Mouse (Mus musculus) ES-Bruce4 (cell line): ENCODE measurements around the gene Fam92b. TPM values are rescaled to one million over a fixed set of nuclear protein-coding genes. Genes with fewer than 3 reads are reported as not detected.
A peak's percentile ranks its signal among the peaks of the same experiment; 100 is the strongest.

ENCODE experiments used
- H3K27ac ChIP-seq: 2 replicates; pipeline ENCODE4 v1.5.1; 2012; ENCODE audit warnings: low read length, inconsistent platforms; ENCODE audit not compliant: insufficient read depth
- H3K27me3 ChIP-seq: 2 replicates; pipeline ENCODE4 v1.6.1; 2012; ENCODE audit warnings: mild to moderate bottlenecking, low read length, inconsistent platforms; ENCODE audit not compliant: control insufficient read depth, poor library complexity, insufficient read depth, severe bottlenecking
- H3K36me3 ChIP-seq: 2 replicates; pipeline ENCODE4 v1.6.1; 2012; ENCODE audit warnings: inconsistent platforms, mild to moderate bottlenecking, low read length, moderate library complexity; ENCODE audit not compliant: control insufficient read depth, poor library complexity, insufficient read depth, severe bottlenecking
- H3K4me1 ChIP-seq: one replicate; pipeline ENCODE4 v1.8.1; 2011; ENCODE audit warnings: low read length; ENCODE audit not compliant: control insufficient read depth, insufficient read depth
- H3K4me3 ChIP-seq: 2 replicates; pipeline ENCODE4 v1.5.1; 2011; ENCODE audit warnings: low read depth, mild to moderate bottlenecking, low read length
- H3K9ac ChIP-seq: 2 replicates; pipeline ENCODE4 v1.6.1; 2012; ENCODE audit warnings: low read depth, mild to moderate bottlenecking, inconsistent platforms; ENCODE audit not compliant: poor library complexity, severe bottlenecking
- H3K9me3 ChIP-seq: replicated peaks from 2 replicates; pipeline ENCODE4 v1.6.1; 2012; ENCODE audit warnings: mild to moderate bottlenecking, low read length, inconsistent platforms; ENCODE audit not compliant: control insufficient read depth, poor library complexity, insufficient read depth, severe bottlenecking
- CTCF ChIP-seq: IDR thresholded peaks from one replicate; pipeline ENCODE4 v1.8.1; 2011; ENCODE audit warnings: low read depth, low read length
- EP300 ChIP-seq: IDR thresholded peaks from 2 replicates; pipeline ENCODE4 v1.6.1; 2011; ENCODE audit warnings: low read depth, low read length; ENCODE audit not compliant: insufficient read depth
- POLR2A ChIP-seq: IDR thresholded peaks from one replicate; pipeline ENCODE4 v1.8.1; 2011; ENCODE audit warnings: low read length; ENCODE audit not compliant: insufficient read depth
- polyA plus RNA-seq: library from polyadenylated mRNA; stranded (reverse); fragments of >200 nt; gene quantifications from 2 replicates; pipeline ENCODE4 v1.2.4, GENCODE M21; 2011; ENCODE audit warnings: low read depth; ENCODE audit not compliant: missing spikeins, insufficient read depth, insufficient read length

The Fam92b gene
- polyA plus RNA-seq, 1 experiment: not detected

DNA sequence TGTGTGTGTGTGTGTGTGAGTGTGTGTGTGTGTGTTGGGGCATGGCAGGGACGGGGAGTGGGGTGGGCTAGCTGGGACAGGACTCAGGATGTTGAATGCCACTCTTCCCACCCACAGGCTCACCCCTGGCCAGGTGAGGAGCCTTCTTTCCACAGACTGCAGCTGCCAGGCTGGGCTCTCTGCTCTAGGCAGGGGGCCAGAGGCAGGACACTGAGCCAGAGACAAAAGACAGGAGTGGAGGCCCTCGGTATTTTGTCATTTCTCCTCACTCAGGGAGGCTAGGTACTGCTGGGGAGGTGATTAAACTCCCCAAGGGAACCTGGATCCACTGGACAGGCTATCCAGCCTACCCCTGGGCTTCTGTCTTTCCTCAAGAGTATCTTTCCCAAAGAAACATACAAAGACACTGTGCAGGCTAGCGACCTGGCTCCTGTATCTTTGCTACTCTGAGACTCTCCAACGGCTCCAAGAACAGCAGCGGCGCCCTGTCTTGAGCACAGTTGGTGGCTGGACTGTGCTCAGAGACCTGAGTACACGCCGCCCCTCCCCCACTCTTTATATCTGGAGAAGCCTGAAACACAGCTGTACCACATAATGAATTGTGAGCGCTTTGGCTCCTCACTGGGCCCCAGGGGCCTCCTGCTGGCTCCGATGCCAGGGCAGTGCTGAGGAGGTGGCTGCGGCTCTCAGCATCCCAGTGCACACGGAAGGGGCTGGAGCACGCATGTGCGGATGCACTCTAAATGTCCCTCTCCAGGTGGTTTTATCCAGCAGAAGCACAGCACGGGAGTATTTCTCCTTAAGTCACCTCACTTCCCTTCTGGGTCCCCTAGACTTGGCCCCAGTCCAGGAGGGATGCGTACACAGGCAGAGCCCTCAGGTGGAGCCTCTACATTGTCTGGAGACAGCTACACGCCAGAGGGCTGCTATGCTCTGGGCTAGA, 7.9 kb upstream of the Fam92b start:
- no peak overlapping the region for H3K4me3 ChIP-seq
- H3K27me3 ChIP-seq: no peaks in the 10 kb centered on the region
- TF ChIP-seq POLR2A: no peak
- TF ChIP-seq EP300: no peak
- no peak for TF ChIP-seq CTCF
- no peaks in the 10 kb centered on the region for H3K4me1 ChIP-seq
- H3K9me3 ChIP-seq: no peaks in the 10 kb centered on the region
- no peak overlapping the region for H3K9ac ChIP-seq
- H3K27ac ChIP-seq: no peak overlapping the region
- no peaks in the 10 kb centered on the region for H3K36me3 ChIP-seq

DNA sequence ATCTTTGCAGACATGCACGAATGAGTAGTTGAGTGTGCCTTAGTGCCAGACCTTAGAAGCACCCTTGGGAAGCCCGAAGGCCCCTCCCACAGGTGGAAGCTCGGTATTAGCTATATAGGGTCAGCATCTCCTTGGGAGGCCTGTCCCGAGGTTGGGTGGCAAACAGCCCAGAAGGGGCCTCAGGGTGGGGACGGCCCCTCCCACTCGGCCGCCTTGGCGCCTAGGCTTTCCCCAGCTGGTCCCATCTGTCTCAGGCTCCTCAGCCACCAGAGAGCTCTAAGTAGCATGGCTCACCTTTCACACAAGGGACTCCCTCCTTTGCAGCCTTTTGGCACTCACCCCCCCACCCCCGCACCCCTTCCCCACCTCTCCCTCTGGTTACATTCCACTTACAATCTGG, 7.1 kb upstream of the Fam92b start:
- H3K9me3 ChIP-seq: no peaks in the 10 kb centered on the region
- H3K27ac ChIP-seq: no peak overlapping the region
- no peaks in the 10 kb centered on the region for H3K27me3 ChIP-seq
- H3K36me3 ChIP-seq: no peaks in the 10 kb centered on the region
- no peaks in the 10 kb centered on the region for H3K4me1 ChIP-seq
- H3K9ac ChIP-seq: no peak overlapping the region
- no peak overlapping the region for H3K4me3 ChIP-seq
- TF ChIP-seq CTCF (no peak), EP300 (no peak), POLR2A (no peak)

DNA sequence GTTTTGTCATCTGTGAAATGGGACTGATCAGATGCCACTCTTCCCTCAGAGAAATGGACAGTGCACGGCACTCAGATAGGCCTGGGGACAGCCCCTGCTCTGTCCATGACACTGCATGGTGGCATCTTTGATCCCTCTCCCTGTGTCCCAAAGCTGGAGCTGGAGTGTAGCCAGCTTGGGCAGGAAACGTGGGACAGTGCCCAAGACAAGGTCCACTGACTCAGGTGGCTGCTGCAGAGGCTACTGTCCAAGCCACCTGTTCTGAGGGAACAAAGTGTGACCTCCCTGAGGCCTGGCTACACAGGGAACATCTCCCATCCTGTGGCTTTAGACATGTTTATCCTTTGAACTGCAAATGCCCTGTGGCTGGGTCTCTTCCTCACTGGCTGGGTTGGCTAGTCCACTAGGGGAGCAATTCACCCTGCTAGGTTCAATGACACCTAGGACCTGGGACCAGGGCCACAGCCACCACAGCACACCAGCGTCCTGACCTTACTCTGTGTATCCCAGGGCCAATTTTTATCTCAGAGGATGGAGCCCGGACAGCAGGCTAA, 4.7 kb upstream of the Fam92b start:
- Histone ChIP-seq H3K9ac (no peak overlapping the region), H3K27ac (no peak overlapping the region), H3K4me1 (peaks cover 2% of the 10 kb centered on the region), H3K4me3 (no peak overlapping the region), H3K9me3 (no peaks in the 10 kb centered on the region), H3K36me3 (no peaks in the 10 kb centered on the region), H3K27me3 (no peaks in the 10 kb centered on the region)
- TF ChIP-seq POLR2A (no peak), EP300 (no peak), CTCF (no peak)

DNA sequence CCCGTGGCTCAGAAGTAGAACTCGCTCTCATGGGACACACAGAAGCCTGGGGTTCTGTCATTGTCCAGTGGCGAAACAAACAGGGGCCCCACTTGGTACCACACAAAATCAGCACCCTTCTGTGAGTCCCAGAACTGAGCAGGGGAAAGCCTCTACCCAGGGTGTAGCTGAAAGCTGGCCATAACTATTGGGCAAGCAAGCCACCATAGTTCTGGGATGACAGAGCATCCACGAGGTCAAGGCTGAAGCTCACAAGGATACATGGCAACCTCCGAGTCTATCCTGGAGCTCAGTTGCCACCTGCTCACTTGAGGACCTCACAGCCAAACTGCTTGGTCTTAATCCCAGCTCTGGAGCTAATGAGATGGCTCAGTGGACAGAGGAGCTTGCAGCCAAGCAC, 4.0 kb upstream of the Fam92b start:
- no peak overlapping the region for H3K4me3 ChIP-seq
- peaks cover 3% of the 10 kb centered on the region for H3K4me1 ChIP-seq
- TF ChIP-seq EP300 (no peak), CTCF (no peak), POLR2A (no peak)
- no peak overlapping the region for H3K27ac ChIP-seq
- H3K9me3 ChIP-seq: no peaks in the 10 kb centered on the region
- H3K9ac ChIP-seq: no peak overlapping the region
- no peaks in the 10 kb centered on the region for H3K27me3 ChIP-seq
- H3K36me3 ChIP-seq: no peaks in the 10 kb centered on the region

DNA sequence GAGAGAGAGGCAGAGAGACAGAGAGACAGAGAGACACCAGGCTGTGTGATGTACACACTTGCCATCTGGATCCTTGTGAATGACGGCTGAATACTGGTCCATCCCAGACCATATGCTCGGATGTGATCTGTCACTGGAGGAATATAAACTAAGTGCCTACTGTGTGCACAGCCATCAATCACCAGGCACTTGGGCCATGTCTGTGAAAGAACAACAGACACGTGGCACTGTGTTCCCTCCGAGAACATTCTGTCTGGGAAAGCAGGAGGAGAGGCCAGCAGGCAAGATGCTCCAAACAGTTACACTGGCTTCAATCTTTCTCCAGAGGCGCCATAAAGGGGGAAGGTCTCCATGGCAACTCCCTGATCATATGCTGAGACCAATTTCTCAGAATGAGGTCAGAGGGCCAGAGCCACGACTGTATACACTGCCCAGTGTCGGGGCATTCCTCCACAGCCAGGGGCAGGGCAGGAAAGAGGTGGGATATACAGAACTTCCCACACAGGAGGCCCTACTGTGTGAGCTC, 3.2 kb upstream of the Fam92b start:
- TF ChIP-seq CTCF (no peak), POLR2A (no peak), EP300 (no peak)
- no peaks in the 10 kb centered on the region for H3K27me3 ChIP-seq
- no peaks in the 10 kb centered on the region for H3K36me3 ChIP-seq
- no peak overlapping the region for H3K27ac ChIP-seq
- no peaks in the 10 kb centered on the region for H3K9me3 ChIP-seq
- H3K4me1 ChIP-seq: peaks cover 3% of the 10 kb centered on the region
- no peak overlapping the region for H3K4me3 ChIP-seq
- H3K9ac ChIP-seq: no peak overlapping the region

DNA sequence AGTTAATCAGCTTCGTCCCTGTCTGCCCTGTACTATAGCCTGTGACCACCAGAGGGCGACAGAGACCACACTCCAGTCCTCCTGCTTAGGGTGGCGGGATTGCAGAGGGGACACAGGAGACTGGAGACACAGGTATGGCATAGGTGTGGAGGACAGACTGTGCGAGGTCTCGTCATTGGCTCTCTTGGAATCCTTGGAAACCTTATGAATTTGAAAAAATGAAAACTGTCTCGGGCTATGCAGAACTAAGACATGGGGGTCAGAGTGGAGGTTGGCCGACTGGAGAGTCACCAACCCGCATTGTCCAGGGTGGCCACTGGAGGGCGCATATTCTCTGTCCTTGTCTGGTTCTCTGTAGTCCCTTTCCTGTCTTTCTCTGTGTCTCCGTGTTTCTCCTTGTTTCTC, 1.8 kb upstream of the Fam92b start:
- H3K4me1 ChIP-seq: peaks cover 3% of the 10 kb centered on the region
- TF ChIP-seq POLR2A (no peak), CTCF (peak; percentile 94), EP300 (0 out of 2 replicates have a peak, but pooled peaks have one; percentile 28)
- H3K9ac ChIP-seq: no peak overlapping the region
- no peak overlapping the region for H3K27ac ChIP-seq
- H3K36me3 ChIP-seq: no peaks in the 10 kb centered on the region
- no peaks in the 10 kb centered on the region for H3K9me3 ChIP-seq
- no peaks in the 10 kb centered on the region for H3K27me3 ChIP-seq
- H3K4me3 ChIP-seq: peak overlapping the region; percentile 9; the same call in 1 of the 2 replicates
